Mouse (Mus musculus) liver, adult 2 months (tissue): ENCODE results near the gene Recql5. TPM values are rescaled to one million over a fixed set of nuclear protein-coding genes. Genes with fewer than 3 reads are reported as not detected.

Source experiments
- DNase-seq: peaks from one replicate; pipeline ENCODE4 v3.0.0-alpha.2; 2011; ENCODE audit warnings: low read depth, low spot score; ENCODE audit errors: extremely low read depth
- H3K27ac ChIP-seq: fragments of 200-500 bp; replicated peaks from 2 replicates; pipeline ENCODE4 v1.5.1; 2012; ENCODE audit warnings: low read depth, mild to moderate bottlenecking, control low read depth, inconsistent platforms, low read length; ENCODE audit not compliant: insufficient read depth
- H3K27me3 ChIP-seq: fragments of 200-500 bp; 2 replicates; pipeline ENCODE4 v1.6.1; 2012; ENCODE audit warnings: mild to moderate bottlenecking, moderate library complexity, low read length, inconsistent platforms; ENCODE audit not compliant: control insufficient read depth, insufficient read depth
- H3K36me3 ChIP-seq: fragments of 200-500 bp; 2 replicates; pipeline ENCODE4 v1.6.1; 2012; ENCODE audit warnings: low read length, inconsistent platforms; ENCODE audit not compliant: control insufficient read depth, insufficient read depth
- H3K4me1 ChIP-seq: fragments of 200-500 bp; 2 replicates; pipeline ENCODE4 v1.6.1; 2011; ENCODE audit warnings: low read length; ENCODE audit not compliant: control insufficient read depth, insufficient read depth
- H3K4me3 ChIP-seq: fragments of 200-500 bp; 2 replicates; pipeline ENCODE4 v1.5.1; 2011; ENCODE audit warnings: low read depth, mild to moderate bottlenecking, control low read depth, low read length, moderate library complexity; ENCODE audit not compliant: insufficient read depth
- H3K79me2 ChIP-seq: fragments of 200-500 bp; 2 replicates; pipeline ENCODE4 v1.6.1; 2012; ENCODE audit warnings: inconsistent platforms, mild to moderate bottlenecking, low read length, moderate library complexity; ENCODE audit not compliant: control insufficient read depth, insufficient read depth
- H3K9ac ChIP-seq: fragments of 200-500 bp; 2 replicates; pipeline ENCODE4 v1.6.1; 2012; ENCODE audit warnings: low read depth, mild to moderate bottlenecking, control low read depth, inconsistent platforms, low read length
- CTCF ChIP-seq: fragments of 200-500 bp; IDR thresholded peaks from 2 replicates; pipeline ENCODE4 v1.5.1; 2011; ENCODE audit warnings: low read depth, low read length, control low read depth
- POLR2A ChIP-seq: fragments of 200-500 bp; IDR thresholded peaks from 2 replicates; pipeline ENCODE4 v1.6.1; 2011; ENCODE audit warnings: low read length, control low read depth; ENCODE audit not compliant: insufficient read depth; ENCODE audit errors: extremely low read depth
- WGBS: fragments of 180-500 bp; shearing (Covaris S2); methylation state at CpG from one replicate; pipeline ENCODE4 v1.1.7; 2018; 5-methylcytosine and 5-hydroxymethylcytosine counted together
- polyA plus RNA-seq: library from polyadenylated mRNA; depleted of rRNA; stranded (reverse); fragments of >200 nt; gene quantifications from 2 replicates; pipeline ENCODE4 v1.2.3, GENCODE M21; 2012; rRNA removed
- total RNA-seq: library from RNA; depleted of rRNA; stranded (reverse); fragments of >200 nt; gene quantifications from 2 replicates; pipeline ENCODE4 v1.2.3, GENCODE M21; 2014; rRNA removed

The Recql5 gene
- 6.0 and 8.2 TPM in 2 replicates for total RNA-seq
- 10.0 and 12.3 TPM in 2 replicates for polyA plus RNA-seq

DNA sequence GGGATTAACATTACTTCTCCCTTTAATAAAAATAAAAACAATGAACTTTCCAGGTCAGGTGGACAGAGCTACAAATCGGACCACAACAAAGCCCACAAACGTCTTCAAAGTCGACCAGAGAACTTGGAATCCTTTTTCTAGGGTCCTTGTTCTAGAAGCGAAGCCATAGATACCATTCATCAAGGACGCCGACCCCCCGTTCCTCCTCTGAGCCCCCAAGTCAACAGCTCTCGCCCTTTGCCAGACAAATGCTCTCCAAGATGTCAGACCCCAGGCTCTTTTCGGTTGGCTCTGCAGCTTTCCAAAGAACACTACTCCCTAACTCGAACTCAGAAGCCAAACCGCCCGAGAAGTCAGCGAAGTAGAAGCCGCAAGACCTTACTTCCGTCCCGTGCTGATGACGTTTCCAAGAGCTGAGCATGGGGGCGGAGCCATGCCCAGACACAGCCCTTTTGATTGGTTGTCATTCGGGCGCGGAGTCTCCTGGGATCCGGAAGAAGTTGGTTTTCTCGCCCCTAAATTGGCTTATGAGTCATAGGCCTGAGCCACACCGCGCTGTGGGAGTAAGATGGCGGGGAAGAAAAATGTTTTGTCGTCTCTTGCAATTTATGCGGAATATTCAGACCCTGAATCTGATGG, at the start of gene Recql5, which contains the start of gene Sap30bp:
Recql5 (minus strand) TSS at position 370 of the 639 bp plus-strand sequence.
Sap30bp (plus strand) TSS at position 175 of the 639 bp plus-strand sequence.
- peaks cover 4% of the 10 kb centered on the region for H3K4me1 ChIP-seq
- no peak within 1 kb of the TSS for H3K27ac ChIP-seq
- TF ChIP-seq POLR2A (peak; percentile 50; the same call in 1 of the 2 replicates), CTCF (no peak)
- H3K79me2 ChIP-seq, result peaks cover 7% of the 10 kb centered on the region; the same call in 1 of the 2 replicates
- WGBS, result under 1% methylated on average over 28 of the region's 28 CpGs
- DNase-seq, result peak; percentile 93
- peak within 1 kb of the TSS; percentile 68 for H3K4me3 ChIP-seq
- H3K36me3 ChIP-seq, result peaks cover 13% of the 10 kb centered on the region
- peak within 1 kb of the TSS; percentile 69 for H3K9ac ChIP-seq
- no peaks in the 10 kb centered on the region for H3K27me3 ChIP-seq

GRCm38 (mm10) chr11:115982472-115982871, 49.2 kb upstream of the Recql5 start:
- no peak overlapping the region for H3K9ac ChIP-seq
- DNase-seq, result no peak
- H3K36me3 ChIP-seq, result no peaks in the 10 kb centered on the region
- no peak overlapping the region for H3K4me3 ChIP-seq
- H3K27me3 ChIP-seq, result no peaks in the 10 kb centered on the region
- H3K4me1 ChIP-seq, result no peaks in the 10 kb centered on the region
- TF ChIP-seq CTCF (no peak), POLR2A (no peak)
- H3K79me2 ChIP-seq, result no peaks in the 10 kb centered on the region
- no peak overlapping the region for H3K27ac ChIP-seq
- WGBS, result 94% methylated on average over 15 of the region's 15 CpGs

GRCm38 (mm10) chr11:115975544-115975943, 42.3 kb upstream of the Recql5 start:
- 66% methylated on average over 12 of the region's 12 CpGs for WGBS
- H3K27ac ChIP-seq, result no peak overlapping the region
- no peaks in the 10 kb centered on the region for H3K79me2 ChIP-seq
- no peaks in the 10 kb centered on the region for H3K4me1 ChIP-seq
- H3K9ac ChIP-seq, result no peak overlapping the region
- H3K27me3 ChIP-seq, result peaks cover 5% of the 10 kb centered on the region; the same call in 1 of the 2 replicates
- TF ChIP-seq CTCF, result no peak
- no peak for TF ChIP-seq POLR2A
- H3K4me3 ChIP-seq, result no peak overlapping the region
- H3K36me3 ChIP-seq, result no peaks in the 10 kb centered on the region
- no peak for DNase-seq

GRCm38 (mm10) chr11:115975083-115975420, 41.8 kb upstream of the Recql5 start:
- no peak overlapping the region for H3K9ac ChIP-seq
- peaks cover 5% of the 10 kb centered on the region; the same call in 1 of the 2 replicates for H3K27me3 ChIP-seq
- no peaks in the 10 kb centered on the region for H3K79me2 ChIP-seq
- H3K4me1 ChIP-seq, result no peaks in the 10 kb centered on the region
- H3K4me3 ChIP-seq, result peak overlapping the region; percentile 26
- H3K36me3 ChIP-seq, result no peaks in the 10 kb centered on the region
- H3K27ac ChIP-seq, result no peak overlapping the region
- no peak for DNase-seq
- WGBS, result 6% methylated on average over 18 of the region's 18 CpGs
- no peak for TF ChIP-seq CTCF
- no peak for TF ChIP-seq POLR2A

DNA sequence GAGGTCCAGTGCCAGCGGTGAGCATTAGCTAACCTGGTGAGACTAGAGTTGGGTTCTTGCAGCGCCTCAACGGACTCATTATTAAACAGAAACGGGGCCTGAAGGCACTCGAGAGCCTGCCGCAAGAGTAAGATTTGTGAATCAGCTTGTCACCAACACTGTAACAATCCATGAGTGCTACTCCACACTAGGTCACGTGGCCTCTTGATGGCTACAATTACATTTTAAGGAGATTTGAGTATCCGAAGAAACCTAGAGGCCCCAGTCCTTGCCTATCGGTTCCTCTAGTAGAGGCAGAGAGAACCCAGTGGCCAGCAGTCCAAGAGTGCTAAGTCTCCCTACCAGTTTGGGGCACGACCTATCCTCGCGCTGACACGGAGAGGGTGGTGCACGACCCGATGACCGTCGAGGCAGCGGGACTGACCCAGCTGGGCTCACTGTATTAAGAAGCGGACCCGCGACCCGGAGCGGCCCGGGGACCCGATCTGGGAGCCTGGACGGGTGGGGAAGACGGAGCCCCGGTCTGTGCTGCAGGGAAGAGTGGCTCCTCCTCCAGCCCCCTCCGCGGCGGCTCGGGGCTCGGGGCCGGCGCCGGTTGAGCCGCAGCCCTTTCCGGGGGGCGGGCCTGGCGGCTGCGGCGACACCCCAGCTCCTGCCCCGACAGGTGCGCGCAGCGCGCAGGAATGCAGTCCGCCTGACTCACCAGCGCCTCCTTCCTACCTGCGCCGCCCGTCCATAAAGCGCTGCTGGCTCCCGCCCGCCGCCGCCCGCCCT, 41.2 kb upstream of the Recql5 start, which contains the start of gene Itgb4:
Itgb4 (plus strand) TSS at position 401 of the 774 bp plus-strand sequence.
- Histone ChIP-seq H3K4me3 (peak within 1 kb of the TSS; percentile 29), H3K79me2 (no peaks in the 10 kb centered on the region), H3K27ac (no peak within 1 kb of the TSS), H3K9ac (no peak within 1 kb of the TSS), H3K4me1 (no peaks in the 10 kb centered on the region), H3K27me3 (peaks cover 5% of the 10 kb centered on the region; the same call in 1 of the 2 replicates), H3K36me3 (no peaks in the 10 kb centered on the region)
- 13% methylated on average over 58 of the region's 58 CpGs for WGBS
- TF ChIP-seq POLR2A (no peak), CTCF (no peak; the same call in 1 of the 2 replicates)
- DNase-seq, result no peak
